8 mouse cellular contexts compared by ENCODE assay signal in genomic region chr5:89221658-89222057, GRCm38 (mm10).
DNase-seq lines count a peak whose midpoint lies in the region; ATAC-seq and TF ChIP-seq lines count a peak whose summit lies in the region.

No protein-coding gene starts in this region.

- no peaks in the 10 kb centered on the region for H3K4me1 ChIP-seq in heart, embryonic 10.5 days
- H3K4me1 ChIP-seq in embryonic fibroblast, embryonic 13.5 days (ENCODE audit: control insufficient read depth, insufficient read depth, low read length) = no peaks in the 10 kb centered on the region
- H3K4me1 ChIP-seq in limb, embryonic 14.5 days (ENCODE audit: control insufficient read depth, insufficient read depth, low read length) = peaks cover 8% of the 10 kb centered on the region; the same call in 1 of the 2 replicates
- no peaks in the 10 kb centered on the region for H3K4me1 ChIP-seq in stomach, postnatal 0 days (replicated peaks; ENCODE audit: control insufficient read depth, insufficient read depth)

- 42% methylated on average over 1 of the region's 1 CpGs for WGBS in heart, embryonic 10.5 days
- 35% methylated on average over 1 of the region's 1 CpGs for WGBS in limb, embryonic 14.5 days
- WGBS in stomach, postnatal 0 days = 37% methylated on average over 1 of the region's 1 CpGs

- no peak overlapping the region for H3K9ac ChIP-seq in limb, embryonic 14.5 days (ENCODE audit: low read depth, low read length, severe bottlenecking)
- no peak overlapping the region for H3K9ac ChIP-seq in stomach, postnatal 0 days (ENCODE audit: low read length)

- no peak overlapping the region for H3K4me2 ChIP-seq in limb, embryonic 14.5 days (replicated peaks; ENCODE audit: low read depth, low read length, severe bottlenecking)
- no peak overlapping the region for H3K4me2 ChIP-seq in stomach, postnatal 0 days (replicated peaks; ENCODE audit: low read depth)

- H3K27me3 ChIP-seq in heart, embryonic 10.5 days (ENCODE audit: insufficient read depth, poor library complexity, severe bottlenecking) = no peaks in the 10 kb centered on the region
- no peaks in the 10 kb centered on the region for H3K27me3 ChIP-seq in limb, embryonic 14.5 days (ENCODE audit: control insufficient read depth, insufficient read depth, low read length)
- no peaks in the 10 kb centered on the region for H3K27me3 ChIP-seq in stomach, postnatal 0 days (ENCODE audit: control insufficient read depth, insufficient read depth, low read length)

- peak; percentile 70; the same call in 1 of the 2 replicates for ATAC-seq in limb, embryonic 14.5 days (ENCODE audit: low FRiP score, low read depth)
- ATAC-seq in stomach, postnatal 0 days (ENCODE audit: low FRiP score, low TSS enrichment) = no peak

- H3K4me3 ChIP-seq in heart, embryonic 10.5 days = no peak overlapping the region
- H3K4me3 ChIP-seq in embryonic fibroblast, embryonic 13.5 days (ENCODE audit: insufficient read depth, low read length) = no peak overlapping the region
- no peak overlapping the region for H3K4me3 ChIP-seq in limb, embryonic 14.5 days (replicated peaks; ENCODE audit: low read length)
- H3K4me3 ChIP-seq in stomach, postnatal 0 days (ENCODE audit: low read depth, low read length) = no peak overlapping the region

- peak; percentile 78 for DNase-seq in heart, embryonic 10.5 days (ENCODE audit: low spot score)
- DNase-seq in heart, adult 9 months (ENCODE audit: low spot score in 2 of 2) = no peak
- peak; percentile 14 for DNase-seq in right cerebral cortex, adult 18-20 months
- DNase-seq in right cerebral cortex, postnatal 25 days = no peak
- peak; percentile 52 for DNase-seq in limb, embryonic 14.5 days (ENCODE audit: low spot score)
- peak; percentile 21 for DNase-seq in stomach, postnatal 0 days (ENCODE audit: low spot score)
- DNase-seq in thymus, postnatal 36 days = no peak

- TF ChIP-seq CTCF in embryonic fibroblast, embryonic 13.5 days (IDR thresholded peaks at IDR 0.05; ENCODE audit: borderline replicate concordance, insufficient read depth, low read length) = peak; percentile 56; the same call in 1 of the 2 replicates
- peak; percentile 83 for TF ChIP-seq CTCF in stomach, postnatal 0 days (IDR thresholded peaks at IDR 0.05; ENCODE audit: low read depth)

- H3K9me3 ChIP-seq in heart, embryonic 10.5 days = no peaks in the 10 kb centered on the region
- no peaks in the 10 kb centered on the region for H3K9me3 ChIP-seq in limb, embryonic 14.5 days (ENCODE audit: control insufficient read depth, low read length)
- H3K9me3 ChIP-seq in stomach, postnatal 0 days (ENCODE audit: control insufficient read depth, low read length) = no peaks in the 10 kb centered on the region

- TF ChIP-seq EP300 in stomach, postnatal 0 days (optimal IDR thresholded peaks at IDR 0.05) = no peak

- TF ChIP-seq POLR2A in embryonic fibroblast, embryonic 13.5 days (IDR thresholded peaks at IDR 0.05; ENCODE audit: low read depth, low read length) = no peak
- TF ChIP-seq POLR2A in limb, embryonic 14.5 days (IDR thresholded peaks at IDR 0.05; ENCODE audit: borderline replicate concordance, extremely low read depth, insufficient read depth, insufficient read length) = no peak

- H3K27ac ChIP-seq in heart, embryonic 10.5 days = no peak overlapping the region
- no peak overlapping the region for H3K27ac ChIP-seq in embryonic fibroblast, embryonic 13.5 days (ENCODE audit: insufficient read depth, low read length)
- H3K27ac ChIP-seq in limb, embryonic 14.5 days (replicated peaks; ENCODE audit: low read depth, low read length) = no peak overlapping the region
- H3K27ac ChIP-seq in stomach, postnatal 0 days (replicated peaks) = no peak overlapping the region

- 0 out of 2 replicates have a peak, but pooled peaks cover 1% of the 10 kb centered on the region for H3K36me3 ChIP-seq in heart, embryonic 10.5 days
- H3K36me3 ChIP-seq in limb, embryonic 14.5 days (ENCODE audit: control insufficient read depth, insufficient read depth, low read length) = no peaks in the 10 kb centered on the region
- no peaks in the 10 kb centered on the region for H3K36me3 ChIP-seq in stomach, postnatal 0 days (ENCODE audit: control insufficient read depth, insufficient read depth, low read length)

Comparison
In these comparisons a context has a peak if more than half of its experiments do, and no peak if none do; other contexts are left out.
1. DNase-seq: peak in heart, embryonic 10.5 days (single experiment), right cerebral cortex, adult 18-20 months (single experiment), limb, embryonic 14.5 days (single experiment) and stomach, postnatal 0 days (single experiment); none in heart, adult 9 months (0 of 2), right cerebral cortex, postnatal 25 days (single experiment) and thymus, postnatal 36 days (0 of 2).